Mouse (Mus musculus) intestine, embryonic 16.5 days (tissue): ENCODE results near the gene Cfap97d1. TPM values are rescaled to one million over a fixed set of nuclear protein-coding genes. Genes with fewer than 3 reads are reported as not detected.

Experiments used
- ATAC-seq: fragments of 200-750 bp; cut with Nextera tagmentation; 2 replicates; pipeline ENCODE4 v1.8.0; 2017; ENCODE audit warnings: moderate TSS enrichment, moderate library complexity
- H3K27ac ChIP-seq: fragments of 300-500 bp; sonication (generic); 2 replicates; pipeline ENCODE4 v1.5.1; 2014; ENCODE audit warnings: mild to moderate bottlenecking, low read length
- H3K27me3 ChIP-seq: fragments of 300-500 bp; sonication (generic); replicated peaks from 2 replicates; pipeline ENCODE4 v1.6.1; 2014; ENCODE audit warnings: low read length, control low read depth, mixed read lengths; ENCODE audit not compliant: control insufficient read depth, insufficient read depth
- H3K36me3 ChIP-seq: fragments of 300-500 bp; sonication (generic); 2 replicates; pipeline ENCODE4 v1.6.1; 2014; ENCODE audit warnings: low read length, control low read depth; ENCODE audit not compliant: control insufficient read depth, insufficient read depth
- H3K4me1 ChIP-seq: fragments of 300-500 bp; sonication (generic); 2 replicates; pipeline ENCODE4 v1.6.1; 2014; ENCODE audit warnings: low read length, control low read depth, mixed read lengths; ENCODE audit not compliant: control insufficient read depth, insufficient read depth
- H3K4me2 ChIP-seq: fragments of 300-500 bp; sonication (generic); 2 replicates; pipeline ENCODE4 v1.6.1; 2014; ENCODE audit warnings: low read depth, low read length, control low read depth
- H3K4me3 ChIP-seq: fragments of 300-500 bp; sonication (generic); 2 replicates; pipeline ENCODE4 v1.5.1; 2014; ENCODE audit warnings: mild to moderate bottlenecking, low read length
- H3K9ac ChIP-seq: fragments of 300-500 bp; sonication (generic); 2 replicates; pipeline ENCODE4 v1.6.1; 2014; ENCODE audit warnings: low read depth, low read length
- H3K9me3 ChIP-seq: fragments of 300-500 bp; sonication (generic); 2 replicates; pipeline ENCODE4 v1.6.1; 2016; ENCODE audit warnings: low read length, control low read depth; ENCODE audit not compliant: control insufficient read depth
- WGBS: fragments of 180-500 bp; shearing (Covaris S2); extraction: QIAGEN DNeasy Blood & Tissue Kit; methylation state at CpG from one replicate; pipeline ENCODE4 v1.1.7; 2014; 5-methylcytosine and 5-hydroxymethylcytosine counted together
- polyA plus RNA-seq: library from polyadenylated mRNA; unstranded; fragments of >200 nt; fragmentation: Nextera tagmentation; extraction: Ambion mirVana; gene quantifications from 2 replicates; pipeline ENCODE4 v1.2.1, GENCODE M21; 2015

The Cfap97d1 gene
- polyA plus RNA-seq, 1 experiment from 2014 or later, result not detected

GRCm38 (mm10) chr11:101995938-101996337, 11.9 kb downstream of the Cfap97d1 start:
- no peak overlapping the region for H3K27ac ChIP-seq

GRCm38 (mm10) chr11:101998258-101998657, 14.2 kb downstream of the Cfap97d1 start:
- ATAC-seq, result no peak
- H3K27me3 ChIP-seq, result no peaks in the 10 kb centered on the region
- H3K27ac ChIP-seq, result 0 out of 2 replicates have a peak overlapping the region, but pooled peaks have one; percentile 11
- peaks cover 10% of the 10 kb centered on the region; the same call in 1 of the 2 replicates for H3K4me1 ChIP-seq
- WGBS, result 45% methylated on average over 5 of the region's 5 CpGs
- H3K4me3 ChIP-seq, result no peak overlapping the region
- H3K4me2 ChIP-seq, result no peak overlapping the region
- H3K9ac ChIP-seq, result no peak overlapping the region
- no peaks in the 10 kb centered on the region for H3K36me3 ChIP-seq
- H3K9me3 ChIP-seq, result no peaks in the 10 kb centered on the region

More at GRCm38 (mm10) chr11:101995938-101996337, 11.9 kb downstream of the Cfap97d1 start:
- Histone ChIP-seq H3K36me3 (no peaks in the 10 kb centered on the region), H3K4me1 (peaks cover 10% of the 10 kb centered on the region; the same call in 1 of the 2 replicates), H3K9ac (no peak overlapping the region), H3K27me3 (no peaks in the 10 kb centered on the region), H3K4me3 (no peak overlapping the region), H3K4me2 (no peak overlapping the region), H3K9me3 (no peaks in the 10 kb centered on the region)
- WGBS, result 87% methylated on average over 7 of the region's 7 CpGs
- no peak for ATAC-seq

GRCm38 (mm10) chr11:101999466-101999865, 15.4 kb downstream of the Cfap97d1 start:
- Histone ChIP-seq H3K36me3 (no peaks in the 10 kb centered on the region; the same call in 1 of the 2 replicates), H3K4me3 (no peak overlapping the region), H3K27ac (no peak overlapping the region), H3K4me1 (peaks cover 10% of the 10 kb centered on the region; the same call in 1 of the 2 replicates), H3K9me3 (no peaks in the 10 kb centered on the region), H3K27me3 (no peaks in the 10 kb centered on the region), H3K4me2 (no peak overlapping the region), H3K9ac (no peak overlapping the region)
- 53% methylated on average over 4 of the region's 4 CpGs for WGBS
- ATAC-seq, result peak; percentile 79

GRCm38 (mm10) chr11:102004251-102004650, 20.2 kb downstream of the Cfap97d1 start:
- Histone ChIP-seq H3K9me3 (no peaks in the 10 kb centered on the region), H3K4me3 (no peak overlapping the region)
- WGBS, result 91% methylated on average over 8 of the region's 8 CpGs

GRCm38 (mm10) chr11:102006271-102006670, 22.2 kb downstream of the Cfap97d1 start:
- H3K9me3 ChIP-seq, result no peaks in the 10 kb centered on the region
- H3K9ac ChIP-seq, result no peak overlapping the region
- H3K4me2 ChIP-seq, result no peak overlapping the region
- H3K4me1 ChIP-seq, result no peaks in the 10 kb centered on the region
- no peaks in the 10 kb centered on the region for H3K27me3 ChIP-seq
- no peak overlapping the region for H3K4me3 ChIP-seq
- H3K27ac ChIP-seq, result 0 out of 2 replicates have a peak overlapping the region, but pooled peaks have one; percentile 2
- 57% methylated on average over 9 of the region's 9 CpGs for WGBS
- ATAC-seq, result peak; percentile 60; the same call in 1 of the 2 replicates
- no peaks in the 10 kb centered on the region; the same call in 1 of the 2 replicates for H3K36me3 ChIP-seq

More at GRCm38 (mm10) chr11:102004251-102004650, 20.2 kb downstream of the Cfap97d1 start:
- no peaks in the 10 kb centered on the region; the same call in 1 of the 2 replicates for H3K36me3 ChIP-seq
- no peak overlapping the region for H3K27ac ChIP-seq
- no peak overlapping the region for H3K4me2 ChIP-seq
- no peak for ATAC-seq
- H3K27me3 ChIP-seq, result no peaks in the 10 kb centered on the region
- no peaks in the 10 kb centered on the region for H3K4me1 ChIP-seq
- H3K9ac ChIP-seq, result no peak overlapping the region

- Histone ChIP-seq H3K36me3 (no peaks in the 10 kb centered on the region; the same call in 1 of the 2 replicates), H3K27ac (no peak overlapping the region), H3K27me3 (no peaks in the 10 kb centered on the region), H3K9ac (no peak overlapping the region), H3K4me2 (no peak overlapping the region), H3K4me1 (no peaks in the 10 kb centered on the region), H3K4me3 (no peak overlapping the region), H3K9me3 (no peaks in the 10 kb centered on the region)
- ATAC-seq, result no peak
- 83% methylated on average over 5 of the region's 5 CpGs for WGBS
These were observed 22.6 kb downstream of the Cfap97d1 start for GRCm38 (mm10) chr11:102006688-102007087.

GRCm38 (mm10) chr11:102008372-102008771, 24.3 kb downstream of the Cfap97d1 start:
- Histone ChIP-seq H3K9ac (no peak overlapping the region), H3K4me1 (no peaks in the 10 kb centered on the region), H3K27me3 (no peaks in the 10 kb centered on the region), H3K4me3 (no peak overlapping the region), H3K4me2 (no peak overlapping the region), H3K27ac (no peak overlapping the region), H3K36me3 (no peaks in the 10 kb centered on the region; the same call in 1 of the 2 replicates), H3K9me3 (no peaks in the 10 kb centered on the region)
- WGBS, result 80% methylated on average over 8 of the region's 8 CpGs
- peak; percentile 53; the same call in 1 of the 2 replicates for ATAC-seq

- H3K4me3 ChIP-seq, result no peak overlapping the region
- WGBS, result 80% methylated on average over 15 of the region's 15 CpGs
- no peak overlapping the region for H3K9ac ChIP-seq
- H3K4me2 ChIP-seq, result no peak overlapping the region
- no peak overlapping the region for H3K27ac ChIP-seq
- no peaks in the 10 kb centered on the region for H3K27me3 ChIP-seq
- H3K36me3 ChIP-seq, result no peaks in the 10 kb centered on the region; the same call in 1 of the 2 replicates
- no peak for ATAC-seq
- H3K4me1 ChIP-seq, result no peaks in the 10 kb centered on the region
- H3K9me3 ChIP-seq, result no peaks in the 10 kb centered on the region
These were observed 25.0 kb downstream of the Cfap97d1 start for GRCm38 (mm10) chr11:102008954-102009637.

- Histone ChIP-seq H3K27ac (no peak overlapping the region), H3K4me2 (no peak overlapping the region), H3K9ac (no peak overlapping the region), H3K36me3 (no peaks in the 10 kb centered on the region), H3K9me3 (no peaks in the 10 kb centered on the region), H3K4me1 (no peaks in the 10 kb centered on the region), H3K27me3 (no peaks in the 10 kb centered on the region), H3K4me3 (no peak overlapping the region)
- no peak for ATAC-seq
- WGBS, result 66% methylated on average over 13 of the region's 13 CpGs
These were observed 26.1 kb downstream of the Cfap97d1 start for GRCm38 (mm10) chr11:102010140-102010539.
